Comparison of ENCODE assay signal across 23 mouse cellular contexts in the genomic region with DNA sequence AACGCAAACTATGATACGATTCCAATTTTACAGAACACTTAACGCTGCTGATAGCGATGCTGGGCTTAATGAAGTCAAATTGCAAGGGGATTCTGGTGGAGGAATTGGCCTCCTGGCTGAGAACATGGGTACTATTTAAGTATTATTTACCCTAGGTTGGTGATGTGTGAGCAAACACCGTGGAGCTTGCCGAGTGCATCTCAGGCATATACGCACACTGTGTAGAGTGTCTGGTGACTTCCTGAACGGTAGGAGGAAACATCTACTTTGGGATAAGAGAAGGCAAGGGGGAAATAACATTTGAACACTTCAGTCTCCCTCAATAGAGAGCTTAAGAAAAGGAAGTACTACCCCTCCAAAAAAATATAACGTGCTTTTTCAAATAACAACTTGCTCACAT.
DNase-seq lines count a peak whose midpoint lies in the region; ATAC-seq and TF ChIP-seq lines count a peak whose summit lies in the region.
"Had no signal": no experiment of that assay in that cellular context is flagged by ENCODE, and none has a peak within 500 bp of the region (broad histone marks: within the 10 kb centered on the region; RNA-seq: fewer than 3 reads in every experiment).

No protein-coding gene starts in this region.

- TF ChIP-seq CTCF in hindbrain, postnatal 0 days (IDR thresholded peaks at IDR 0.05; ENCODE audit: low read depth) = peak; percentile 22
- no peak for TF ChIP-seq CTCF in midbrain, postnatal 0 days (IDR thresholded peaks at IDR 0.05)

- no peak overlapping the region for H3K9ac ChIP-seq in hindbrain, postnatal 0 days (replicated peaks; ENCODE audit: low read length)
- no peak overlapping the region for H3K9ac ChIP-seq in hindbrain, embryonic 12.5 days
- no peak overlapping the region for H3K9ac ChIP-seq in midbrain, postnatal 0 days (replicated peaks; ENCODE audit: low read length, poor library complexity, severe bottlenecking)
- H3K9ac ChIP-seq in midbrain, embryonic 16.5 days (ENCODE audit: low read depth, low read length) = no peak overlapping the region
- H3K9ac ChIP-seq in forebrain, embryonic 11.5 days (ENCODE audit: low read length) = no peak overlapping the region
- H3K9ac ChIP-seq: embryonic facial prominence, embryonic 15.5 days; forebrain, embryonic 15.5 days; heart, embryonic 15.5 days had no signal

- H3K9me3 ChIP-seq in hindbrain, postnatal 0 days (ENCODE audit: low read length) = no peaks in the 10 kb centered on the region
- no peaks in the 10 kb centered on the region for H3K9me3 ChIP-seq in hindbrain, embryonic 12.5 days (replicated peaks)
- H3K9me3 ChIP-seq in midbrain, postnatal 0 days (ENCODE audit: low read length) = no peaks in the 10 kb centered on the region
- no peaks in the 10 kb centered on the region for H3K9me3 ChIP-seq in midbrain, embryonic 16.5 days (replicated peaks; ENCODE audit: control insufficient read depth, low read length, poor library complexity, severe bottlenecking)
- H3K9me3 ChIP-seq in forebrain, embryonic 11.5 days (ENCODE audit: control insufficient read depth, low read length) = no peaks in the 10 kb centered on the region
- H3K9me3 ChIP-seq: embryonic facial prominence, embryonic 15.5 days; forebrain, embryonic 10.5 days; forebrain, embryonic 15.5 days; heart, embryonic 15.5 days had no signal

- H3K4me2 ChIP-seq in hindbrain, postnatal 0 days (ENCODE audit: low read depth, low read length) = no peak overlapping the region
- no peak overlapping the region for H3K4me2 ChIP-seq in hindbrain, embryonic 12.5 days (replicated peaks)
- H3K4me2 ChIP-seq in midbrain, postnatal 0 days (ENCODE audit: low read depth, low read length, poor library complexity, severe bottlenecking) = no peak overlapping the region
- H3K4me2 ChIP-seq in midbrain, embryonic 16.5 days (ENCODE audit: low read length) = no peak overlapping the region
- H3K4me2 ChIP-seq in forebrain, embryonic 11.5 days (ENCODE audit: low read depth, low read length, severe bottlenecking) = no peak overlapping the region
- H3K4me2 ChIP-seq: embryonic facial prominence, embryonic 15.5 days; forebrain, embryonic 15.5 days; heart, embryonic 11.5 days; heart, embryonic 15.5 days had no signal

- H3K27me3 ChIP-seq in hindbrain, postnatal 0 days (ENCODE audit: insufficient read depth, low read length) = no peaks in the 10 kb centered on the region
- no peaks in the 10 kb centered on the region for H3K27me3 ChIP-seq in hindbrain, embryonic 12.5 days
- H3K27me3 ChIP-seq in midbrain, postnatal 0 days (ENCODE audit: insufficient read depth, low read length) = no peaks in the 10 kb centered on the region
- no peaks in the 10 kb centered on the region for H3K27me3 ChIP-seq in midbrain, embryonic 16.5 days (ENCODE audit: control insufficient read depth, insufficient read depth, low read depth, low read length)
- no peaks in the 10 kb centered on the region for H3K27me3 ChIP-seq in forebrain, embryonic 11.5 days (ENCODE audit: control insufficient read depth, insufficient read depth, low read length)
- H3K27me3 ChIP-seq: embryonic facial prominence, embryonic 15.5 days; forebrain, embryonic 15.5 days; heart, embryonic 15.5 days; Patski had no signal

- 77% methylated on average over 9 of the region's 9 CpGs for WGBS in hindbrain, postnatal 0 days
- 87% methylated on average over 9 of the region's 9 CpGs for WGBS in hindbrain, embryonic 12.5 days
- WGBS in midbrain, postnatal 0 days = 85% methylated on average over 9 of the region's 9 CpGs
- WGBS in midbrain, embryonic 16.5 days = 82% methylated on average over 9 of the region's 9 CpGs
- WGBS in forebrain, embryonic 11.5 days = 84% methylated on average over 9 of the region's 9 CpGs

- no peaks in the 10 kb centered on the region for H3K4me1 ChIP-seq in hindbrain, postnatal 0 days (ENCODE audit: insufficient read depth, low read length)
- no peaks in the 10 kb centered on the region for H3K4me1 ChIP-seq in hindbrain, embryonic 12.5 days
- H3K4me1 ChIP-seq in midbrain, postnatal 0 days (ENCODE audit: insufficient read depth, low read length) = no peaks in the 10 kb centered on the region
- H3K4me1 ChIP-seq in midbrain, embryonic 16.5 days (ENCODE audit: control insufficient read depth, insufficient read depth, low read length) = no peaks in the 10 kb centered on the region
- H3K4me1 ChIP-seq in forebrain, embryonic 11.5 days (replicated peaks; ENCODE audit: control insufficient read depth, insufficient read depth, low read length) = no peaks in the 10 kb centered on the region
- H3K4me1 ChIP-seq: forebrain, embryonic 15.5 days; heart, embryonic 15.5 days had no signal

- no peak overlapping the region for H3K27ac ChIP-seq in hindbrain, postnatal 0 days
- H3K27ac ChIP-seq in hindbrain, embryonic 12.5 days = no peak overlapping the region
- H3K27ac ChIP-seq in midbrain, postnatal 0 days (ENCODE audit: low read depth, low read length) = no peak overlapping the region
- no peak overlapping the region for H3K27ac ChIP-seq in midbrain, embryonic 16.5 days (ENCODE audit: low read length)
- H3K27ac ChIP-seq in forebrain, embryonic 11.5 days (ENCODE audit: low read depth, low read length) = no peak overlapping the region
- H3K27ac ChIP-seq: embryonic facial prominence, embryonic 15.5 days; forebrain, embryonic 10.5 days; forebrain, embryonic 15.5 days; heart, adult 2 months; heart, embryonic 15.5 days had no signal

- ATAC-seq in hindbrain, postnatal 0 days = peak; percentile 24; the same call in 1 of the 2 replicates
- no peak for ATAC-seq in hindbrain, embryonic 12.5 days (ENCODE audit: low FRiP score)
- no peak for ATAC-seq in midbrain, postnatal 0 days (ENCODE audit: low FRiP score)
- no peak for ATAC-seq in midbrain, embryonic 16.5 days
- 0 out of 2 replicates have a peak, but pooled peaks have one; percentile 14 for ATAC-seq in megakaryocyte progenitor cell, adult 5-6 weeks (replicated peaks; ENCODE audit: poor library complexity)
- ATAC-seq in forebrain, embryonic 11.5 days (replicated peaks; ENCODE audit: low FRiP score) = no peak
- ATAC-seq: activated CD4-positive, CD25-positive, alpha-beta regulatory T cell, adult 4 months; forebrain, embryonic 15.5 days; inflammation-experienced regulatory T-cells, adult 6 months; Patski had no signal

- H3K4me3 ChIP-seq in hindbrain, postnatal 0 days (ENCODE audit: low read length) = no peak overlapping the region
- no peak overlapping the region for H3K4me3 ChIP-seq in hindbrain, embryonic 12.5 days
- no peak overlapping the region for H3K4me3 ChIP-seq in midbrain, postnatal 0 days (ENCODE audit: low read depth, low read length)
- H3K4me3 ChIP-seq in midbrain, embryonic 16.5 days (ENCODE audit: low read depth, low read length) = no peak overlapping the region
- no peak overlapping the region for H3K4me3 ChIP-seq in forebrain, embryonic 11.5 days (ENCODE audit: low read depth, low read length)
- H3K4me3 ChIP-seq: embryonic facial prominence, embryonic 15.5 days; erythroblast, embryonic 14.5 days; forebrain, embryonic 10.5 days; forebrain, embryonic 15.5 days; heart, adult 2 months; heart, embryonic 15.5 days had no signal

- peak; percentile 35 for DNase-seq in hindbrain, postnatal 0 days (ENCODE audit: low spot score)
- DNase-seq in midbrain, postnatal 0 days (ENCODE audit: low spot score) = peak; percentile 36
- peak; percentile 3 for DNase-seq in induced T-regulatory cell, adult 2 months (ENCODE audit: low read depth)
- no peak for DNase-seq in forebrain, embryonic 11.5 days (ENCODE audit: low spot score)
- no peak for DNase-seq in cerebellum, adult 11-12 months
- DNase-seq: adrenal gland, postnatal 14 days; cerebellum, adult 2 months; cerebellum, postnatal 10 days; gastrocnemius, postnatal 10 days; heart, adult 2 months; heart, postnatal 14 days had no signal

- H3K36me3 ChIP-seq in hindbrain, postnatal 0 days (ENCODE audit: insufficient read depth, low read length) = no peaks in the 10 kb centered on the region
- H3K36me3 ChIP-seq in hindbrain, embryonic 12.5 days = no peaks in the 10 kb centered on the region
- H3K36me3 ChIP-seq in midbrain, postnatal 0 days (ENCODE audit: insufficient read depth, low read length) = no peaks in the 10 kb centered on the region
- H3K36me3 ChIP-seq in midbrain, embryonic 16.5 days (ENCODE audit: control insufficient read depth, insufficient read depth, low read length) = no peaks in the 10 kb centered on the region
- no peaks in the 10 kb centered on the region for H3K36me3 ChIP-seq in forebrain, embryonic 11.5 days (ENCODE audit: control insufficient read depth, insufficient read depth, low read length)
- H3K36me3 ChIP-seq: embryonic facial prominence, embryonic 15.5 days; forebrain, embryonic 10.5 days; forebrain, embryonic 15.5 days; heart, embryonic 15.5 days had no signal

Comparison
In these comparisons a context has a peak if more than half of its experiments do, and no peak if none do; other contexts are left out.
1. ATAC-seq: peak in hindbrain, postnatal 0 days (single experiment) and megakaryocyte progenitor cell, adult 5-6 weeks (single experiment); none in hindbrain, embryonic 12.5 days (single experiment), midbrain, postnatal 0 days (single experiment), midbrain, embryonic 16.5 days (single experiment) and forebrain, embryonic 11.5 days (single experiment).
2. DNase-seq: peak in hindbrain, postnatal 0 days (single experiment), midbrain, postnatal 0 days (single experiment) and induced T-regulatory cell, adult 2 months (single experiment); none in forebrain, embryonic 11.5 days (single experiment) and cerebellum, adult 11-12 months (single experiment).